Mouse (Mus musculus) olfactory bulb, adult 2 months (tissue): ENCODE data around the gene Fbxl8.

ENCODE experiments used
- CTCF ChIP-seq: fragments of 200-500 bp; IDR thresholded peaks from 2 replicates; pipeline ENCODE4 v1.5.1; 2012; ENCODE audit warnings: low read depth, mild to moderate bottlenecking, low read length, moderate library complexity; ENCODE audit not compliant: insufficient read depth
- POLR2A ChIP-seq: fragments of 200-500 bp; IDR thresholded peaks from 2 replicates; pipeline ENCODE4 v1.6.1; 2012; ENCODE audit warnings: mild to moderate bottlenecking, low read depth, low read length, moderate library complexity; ENCODE audit not compliant: insufficient read depth

DNA sequence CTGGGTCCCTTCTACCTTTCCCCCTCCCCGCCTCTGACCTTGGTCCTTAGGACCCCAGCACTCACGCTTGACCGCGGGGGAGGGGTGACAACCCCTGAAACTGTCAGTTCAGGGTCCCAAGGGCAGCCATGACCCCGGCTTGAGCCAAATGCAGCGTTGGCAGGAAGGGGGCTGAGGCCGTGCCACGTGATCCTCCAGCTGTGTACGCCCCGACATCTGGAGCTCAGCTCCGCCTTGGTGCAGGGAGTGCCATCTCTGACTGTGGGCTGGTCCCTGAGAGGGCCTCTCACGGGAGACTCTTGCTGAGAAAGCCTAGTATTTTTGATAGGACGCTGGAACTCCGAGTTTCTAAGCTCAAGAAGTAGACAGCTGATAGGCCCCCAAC, 9.5 kb upstream of the Fbxl8 start, which contains the start of gene B3gnt9:
- TF ChIP-seq POLR2A: no peak
- no peak for TF ChIP-seq CTCF
